Mouse (Mus musculus) hindbrain, embryonic 16.5 days (tissue): ENCODE data around the gene Mrps27. TPM values are rescaled to one million over a fixed set of nuclear protein-coding genes. Genes with fewer than 3 reads are reported as not detected.

Experiments used
- ATAC-seq: fragments of 200-750 bp; cut with Nextera tagmentation; 2 replicates; pipeline ENCODE4 v1.8.0; 2017; ENCODE audit warnings: moderate TSS enrichment, moderate library complexity
- H3K27ac ChIP-seq: fragments of 300-500 bp; sonication (generic); 2 replicates; pipeline ENCODE4 v1.5.1; 2014; ENCODE audit warnings: low read depth, mild to moderate bottlenecking, control low read depth, low read length, moderate library complexity
- H3K27me3 ChIP-seq: fragments of 300-500 bp; sonication (generic); replicated peaks from 2 replicates; pipeline ENCODE4 v1.6.1; 2014; ENCODE audit warnings: low read length; ENCODE audit not compliant: control insufficient read depth, insufficient read depth
- H3K36me3 ChIP-seq: fragments of 300-500 bp; sonication (generic); 2 replicates; pipeline ENCODE4 v1.6.1; 2014; ENCODE audit warnings: mild to moderate bottlenecking, low read length, moderate library complexity, mixed read lengths; ENCODE audit not compliant: control insufficient read depth, insufficient read depth
- H3K4me1 ChIP-seq: fragments of 300-500 bp; sonication (generic); 2 replicates; pipeline ENCODE4 v1.6.1; 2014; ENCODE audit warnings: low read depth, low read length; ENCODE audit not compliant: control insufficient read depth, insufficient read depth
- H3K4me2 ChIP-seq: fragments of 300-500 bp; sonication (generic); 2 replicates; pipeline ENCODE4 v1.6.1; 2014; ENCODE audit warnings: mild to moderate bottlenecking, low read length, control low read depth, moderate library complexity
- H3K4me3 ChIP-seq: fragments of 300-500 bp; sonication (generic); 2 replicates; pipeline ENCODE4 v1.5.1; 2014; ENCODE audit warnings: mild to moderate bottlenecking, low read length, control low read depth, moderate library complexity
- H3K9ac ChIP-seq: fragments of 300-500 bp; sonication (generic); 2 replicates; pipeline ENCODE4 v1.6.1; 2014; ENCODE audit warnings: low read depth, mild to moderate bottlenecking, control low read depth, low read length, moderate library complexity
- H3K9me3 ChIP-seq: fragments of 300-500 bp; sonication (generic); 2 replicates; pipeline ENCODE4 v1.6.1; 2014; ENCODE audit warnings: mild to moderate bottlenecking, low read length, moderate library complexity; ENCODE audit not compliant: control insufficient read depth
- whole genome bisulfite sequencing: fragments of 180-500 bp; shearing (Covaris S2); extraction: QIAGEN DNeasy Blood & Tissue Kit; methylation state at CpG from one replicate; pipeline ENCODE4 v1.1.7; 2014; 5-methylcytosine and 5-hydroxymethylcytosine counted together
- polyA plus RNA-seq: library from polyadenylated mRNA; unstranded; fragments of >200 nt; fragmentation: Nextera tagmentation; extraction: Ambion mirVana; gene quantifications from 2 replicates; pipeline ENCODE4 v1.2.1, GENCODE M21; 2015

The Mrps27 gene
- polyA plus RNA-seq, 1 experiment from 2014 or later, result 47.6 TPM

DNA sequence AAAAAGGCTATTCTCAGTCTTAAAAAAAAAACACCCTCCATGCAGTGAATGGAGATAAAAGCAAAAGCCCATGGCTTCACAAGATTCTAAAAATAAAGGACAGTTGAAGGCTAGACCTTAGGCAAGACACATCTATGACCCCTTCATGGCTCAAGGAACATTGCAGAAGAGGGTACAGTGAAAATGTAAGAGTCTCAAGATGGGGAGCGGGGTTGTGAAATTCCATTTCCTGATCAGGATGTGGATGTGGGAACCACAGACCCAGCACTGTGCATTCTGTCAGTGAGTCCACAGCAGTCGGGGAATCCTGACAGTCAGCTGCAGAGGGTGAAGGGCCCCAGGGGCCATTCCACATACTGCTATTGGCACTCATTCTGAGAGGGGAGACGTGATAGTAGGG lies 48.5 kb downstream of the Mrps27 start:
- no peaks in the 10 kb centered on the region for H3K27me3 ChIP-seq

GRCm38 (mm10) chr13:99394694-99395093 lies 50.1 kb downstream of the Mrps27 start:
- ATAC-seq, result no peak

More for the DNA sequence above, 48.5 kb downstream of the Mrps27 start:
- ATAC-seq, result no peak
- no peak overlapping the region for H3K9ac ChIP-seq
- no peaks in the 10 kb centered on the region for H3K9me3 ChIP-seq
- H3K27ac ChIP-seq, result no peak overlapping the region
- 76% methylated on average over 3 of the region's 3 CpGs for whole genome bisulfite sequencing
- H3K4me3 ChIP-seq, result no peak overlapping the region
- peaks cover 16% of the 10 kb centered on the region for H3K4me1 ChIP-seq
- no peaks in the 10 kb centered on the region for H3K36me3 ChIP-seq
- H3K4me2 ChIP-seq, result no peak overlapping the region

GRCm38 (mm10) chr13:99395531-99395930 lies 50.9 kb downstream of the Mrps27 start:
- H3K4me1 ChIP-seq, result peaks cover 15% of the 10 kb centered on the region
- no peak overlapping the region for H3K4me3 ChIP-seq
- H3K36me3 ChIP-seq, result no peaks in the 10 kb centered on the region
- 46% methylated on average over 12 of the region's 12 CpGs for WGBS
- no peak for ATAC-seq
- no peak overlapping the region for H3K9ac ChIP-seq
- H3K27me3 ChIP-seq, result no peaks in the 10 kb centered on the region
- H3K4me2 ChIP-seq, result no peak overlapping the region
- H3K9me3 ChIP-seq, result no peaks in the 10 kb centered on the region
- peak overlapping the region; percentile 3; the same call in 1 of the 2 replicates for H3K27ac ChIP-seq

More at GRCm38 (mm10) chr13:99394694-99395093, 50.1 kb downstream of the Mrps27 start:
- H3K27me3 ChIP-seq, result no peaks in the 10 kb centered on the region
- no peak overlapping the region for H3K27ac ChIP-seq
- H3K4me2 ChIP-seq, result no peak overlapping the region
- WGBS, result 54% methylated on average over 3 of the region's 3 CpGs
- no peak overlapping the region for H3K4me3 ChIP-seq
- H3K9ac ChIP-seq, result no peak overlapping the region
- no peaks in the 10 kb centered on the region for H3K9me3 ChIP-seq
- peaks cover 15% of the 10 kb centered on the region for H3K4me1 ChIP-seq
- H3K36me3 ChIP-seq, result no peaks in the 10 kb centered on the region

- peak; percentile 97 for ATAC-seq
- peaks cover 15% of the 10 kb centered on the region for H3K4me1 ChIP-seq
- H3K36me3 ChIP-seq, result no peaks in the 10 kb centered on the region
- no peak overlapping the region for H3K9ac ChIP-seq
- 26% methylated on average over 7 of the region's 7 CpGs for WGBS
- no peaks in the 10 kb centered on the region for H3K9me3 ChIP-seq
- H3K4me3 ChIP-seq, result no peak overlapping the region
- H3K4me2 ChIP-seq, result no peak overlapping the region
- peak overlapping the region; percentile 51; the same call in 1 of the 2 replicates for H3K27ac ChIP-seq
- no peaks in the 10 kb centered on the region for H3K27me3 ChIP-seq
Observed at GRCm38 (mm10) chr13:99397228-99397627, 52.6 kb downstream of the Mrps27 start.

DNA sequence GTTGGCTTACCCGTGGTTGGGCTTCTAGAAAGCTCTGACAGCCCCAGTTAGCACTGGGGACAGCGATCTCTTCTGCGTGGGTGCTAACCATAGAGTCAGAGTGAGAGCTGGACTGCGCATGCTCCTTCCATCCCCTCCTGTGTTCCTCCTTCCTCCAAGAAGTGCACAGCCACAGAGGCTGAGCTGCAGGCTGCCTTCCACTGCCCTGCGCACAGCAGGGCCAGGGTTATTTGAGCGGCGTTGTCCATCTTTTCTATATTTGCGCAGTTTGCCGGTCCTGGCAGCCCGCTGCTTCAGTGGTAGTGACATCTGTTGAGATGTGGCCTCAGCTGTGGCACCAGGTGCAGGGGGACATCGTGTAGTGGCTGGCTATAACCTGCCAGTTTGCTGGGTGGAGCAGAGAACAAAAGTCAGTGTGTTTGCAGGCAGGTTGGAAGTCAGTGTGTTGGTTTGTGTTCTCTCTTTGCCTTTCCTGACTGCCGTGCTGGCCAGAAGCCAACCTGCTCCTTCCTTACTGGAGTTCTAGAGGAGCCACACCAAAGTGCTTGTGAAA lies 53.6 kb downstream of the Mrps27 start:
- ATAC-seq, result peak; percentile 57
- no peak overlapping the region for H3K4me3 ChIP-seq
- no peaks in the 10 kb centered on the region for H3K36me3 ChIP-seq
- peak overlapping the region; percentile 37; the same call in 1 of the 2 replicates for H3K27ac ChIP-seq
- H3K9me3 ChIP-seq, result no peaks in the 10 kb centered on the region
- no peak overlapping the region for H3K9ac ChIP-seq
- WGBS, result 70% methylated on average over 12 of the region's 12 CpGs
- no peaks in the 10 kb centered on the region for H3K27me3 ChIP-seq
- no peak overlapping the region for H3K4me2 ChIP-seq
- peaks cover 15% of the 10 kb centered on the region for H3K4me1 ChIP-seq

DNA sequence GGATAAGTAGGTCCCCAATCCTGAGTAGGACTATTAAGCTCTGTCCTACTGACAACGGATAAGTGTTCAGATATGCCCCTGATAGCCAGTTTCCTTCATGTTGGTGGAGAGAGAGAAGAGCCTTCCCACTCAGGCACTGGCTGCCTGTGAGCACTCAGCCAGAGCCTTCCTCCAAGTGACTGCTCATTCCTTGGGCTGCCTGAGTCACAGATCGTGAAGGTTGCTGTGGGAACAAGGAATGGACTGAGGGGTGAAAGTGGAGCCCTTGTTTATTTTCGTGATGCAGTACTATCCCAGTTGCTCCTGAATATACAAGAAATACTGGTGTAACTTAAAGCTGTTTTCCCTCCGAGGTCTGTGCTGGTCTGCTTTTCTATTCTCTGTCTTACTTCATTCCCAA lies 54.8 kb downstream of the Mrps27 start:
- H3K36me3 ChIP-seq, result no peaks in the 10 kb centered on the region
- WGBS, result 69% methylated on average over 4 of the region's 4 CpGs
- no peaks in the 10 kb centered on the region for H3K9me3 ChIP-seq
- H3K4me1 ChIP-seq, result peaks cover 15% of the 10 kb centered on the region
- H3K4me2 ChIP-seq, result no peak overlapping the region
- no peak overlapping the region for H3K9ac ChIP-seq
- ATAC-seq, result no peak
- H3K27ac ChIP-seq, result no peak overlapping the region
- H3K27me3 ChIP-seq, result no peaks in the 10 kb centered on the region
- H3K4me3 ChIP-seq, result no peak overlapping the region

DNA sequence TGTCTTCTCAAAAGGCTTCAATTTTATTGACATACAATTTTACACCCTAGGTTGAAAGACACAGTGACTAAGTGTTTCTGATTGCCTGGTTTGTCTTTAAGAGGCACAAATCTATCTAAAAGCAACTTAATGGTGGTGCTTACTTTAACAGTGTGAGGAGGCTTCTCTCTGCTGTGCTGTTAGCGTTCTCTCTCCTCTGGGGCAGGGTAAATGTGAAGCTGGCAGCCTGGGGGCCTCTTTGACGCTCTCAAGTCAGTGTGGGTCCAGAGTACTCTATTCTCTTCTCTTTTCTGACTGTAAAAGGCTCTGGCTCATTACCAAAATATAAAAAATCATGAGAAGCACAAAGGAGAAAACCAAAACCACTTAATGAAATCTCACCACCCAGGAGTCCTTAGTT lies 64.6 kb downstream of the Mrps27 start:
- H3K9me3 ChIP-seq, result no peaks in the 10 kb centered on the region
- peaks cover 13% of the 10 kb centered on the region; the same call in 1 of the 2 replicates for H3K4me1 ChIP-seq
- WGBS, result 22% methylated on average over 2 of the region's 2 CpGs
- no peak overlapping the region for H3K9ac ChIP-seq
- H3K4me3 ChIP-seq, result no peak overlapping the region
- no peaks in the 10 kb centered on the region for H3K36me3 ChIP-seq
- no peaks in the 10 kb centered on the region for H3K27me3 ChIP-seq
- H3K4me2 ChIP-seq, result no peak overlapping the region
- ATAC-seq, result no peak
- no peak overlapping the region for H3K27ac ChIP-seq

DNA sequence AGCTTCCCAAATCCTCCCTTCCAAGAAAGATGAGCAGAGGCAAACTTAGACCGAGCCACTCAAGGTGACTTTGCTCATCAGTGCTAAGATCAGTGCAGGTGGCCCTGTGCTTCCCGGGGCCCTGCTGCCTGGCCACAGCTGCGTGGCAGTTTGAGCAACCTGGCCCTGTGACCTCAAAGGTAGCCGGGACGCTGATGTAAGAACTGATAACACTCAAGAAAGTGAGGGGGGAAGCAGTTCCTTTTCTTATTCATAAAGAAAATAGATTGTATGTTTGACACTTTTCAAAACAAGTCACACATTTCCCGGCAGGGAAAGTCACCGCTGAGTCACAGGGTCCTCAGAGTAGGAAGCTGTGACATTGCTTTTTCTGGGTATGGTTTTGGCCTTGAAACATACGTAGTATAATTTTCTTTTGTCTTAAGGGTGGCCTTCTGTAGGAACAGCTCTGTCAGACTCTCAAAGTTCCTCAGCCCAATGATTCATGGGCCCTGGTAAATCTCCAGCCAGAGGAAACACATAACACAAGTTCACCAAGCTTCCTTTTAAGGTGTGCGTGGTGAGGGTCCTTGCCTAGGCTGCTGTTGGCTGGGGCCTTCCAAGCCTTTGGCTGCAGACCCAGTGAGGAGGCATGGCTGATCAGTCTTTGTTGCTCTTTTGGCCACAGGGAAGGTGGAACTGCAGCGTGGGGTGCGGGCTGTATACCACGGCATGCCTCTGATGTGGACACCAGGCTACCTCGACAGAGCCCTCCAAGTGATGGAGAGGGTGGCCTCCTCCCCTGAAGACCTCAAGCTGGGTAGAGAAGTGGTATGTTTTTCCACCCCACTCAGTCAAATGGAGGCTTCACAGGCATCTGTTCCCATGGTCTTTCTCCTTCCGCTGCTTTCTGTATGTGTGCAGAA lies 66.3 kb downstream of the Mrps27 start:
- no peak overlapping the region for H3K4me2 ChIP-seq
- no peaks in the 10 kb centered on the region for H3K36me3 ChIP-seq
- peaks cover 13% of the 10 kb centered on the region; the same call in 1 of the 2 replicates for H3K4me1 ChIP-seq
- no peak overlapping the region for H3K27ac ChIP-seq
- no peak overlapping the region for H3K9ac ChIP-seq
- WGBS, result 94% methylated on average over 14 of the region's 14 CpGs
- H3K9me3 ChIP-seq, result no peaks in the 10 kb centered on the region
- no peak overlapping the region for H3K4me3 ChIP-seq
- H3K27me3 ChIP-seq, result no peaks in the 10 kb centered on the region
- no peak for ATAC-seq

DNA sequence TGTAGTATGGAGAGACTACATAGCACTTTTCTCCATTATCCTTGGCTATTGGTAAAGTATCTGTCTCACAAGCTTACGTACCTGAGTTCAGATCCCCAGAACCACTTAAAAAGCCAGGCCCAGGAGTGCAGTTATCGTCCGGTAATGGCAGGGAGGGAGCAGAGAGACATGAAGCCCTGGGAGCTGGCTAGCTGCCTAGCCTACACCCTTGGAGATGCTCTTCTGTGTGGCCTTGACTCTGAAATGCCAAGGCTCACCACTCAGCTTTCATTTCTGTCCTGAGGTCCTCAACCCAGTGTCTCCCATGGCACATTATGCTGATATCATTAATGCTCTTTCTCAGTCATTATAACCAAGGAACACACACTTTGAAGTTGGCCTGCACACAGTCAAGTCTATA lies 67.2 kb downstream of the Mrps27 start:
- Histone ChIP-seq H3K27me3 (no peaks in the 10 kb centered on the region), H3K4me2 (no peak overlapping the region), H3K36me3 (no peaks in the 10 kb centered on the region), H3K27ac (no peak overlapping the region), H3K9me3 (no peaks in the 10 kb centered on the region), H3K4me1 (peaks cover 13% of the 10 kb centered on the region; the same call in 1 of the 2 replicates), H3K9ac (no peak overlapping the region), H3K4me3 (no peak overlapping the region)
- no peak for ATAC-seq
- 68% methylated on average over 3 of the region's 3 CpGs for WGBS
